Mouse (Mus musculus) MEL (cell line): ENCODE measurements around the gene Sorbs1. TPM values are rescaled to one million over a fixed set of nuclear protein-coding genes. Genes with fewer than 3 reads are reported as not detected.

Experiments used
- DNase-seq: peaks from one replicate; pipeline ENCODE4 v3.0.0; 2011; ENCODE audit warnings: low read depth, low spot score
- H3K27ac ChIP-seq: 2 replicates; pipeline ENCODE4 v1.5.1; 2012; ENCODE audit warnings: low read depth, mild to moderate bottlenecking, control low read depth, low read length, moderate library complexity; ENCODE audit not compliant: control insufficient read depth
- H3K27me3 ChIP-seq, 2 experiments: fragments of 150-350 bp in 1 of 2; sonication (generic) in 1 of 2; 2 replicates each; pipeline ENCODE4 v1.6.1; 2012; ENCODE audit warnings: low read length in 2 of 2, mild to moderate bottlenecking in 2 of 2, improper control_type of control experiment in 1 of 2, moderate library complexity in 1 of 2; ENCODE audit not compliant: insufficient read depth in 2 of 2, control insufficient read depth in 1 of 2
- H3K36me3 ChIP-seq, 2 experiments: 2 replicates each; pipeline ENCODE4 v1.6.1; 2012 to 2014; ENCODE audit warnings: low read length in 2 of 2, improper control_type of control experiment in 1 of 2, inconsistent platforms in 1 of 2, mild to moderate bottlenecking in 1 of 2; ENCODE audit not compliant: insufficient read depth in 2 of 2, control insufficient read depth in 1 of 2
- H3K4me1 ChIP-seq, 2 experiments: fragments of 150-350 bp in 1 of 2; sonication (generic) in 1 of 2; 2 replicates each; pipeline ENCODE4 v1.6.1; 2012; ENCODE audit warnings: low read length in 2 of 2, improper control_type of control experiment in 1 of 2, mild to moderate bottlenecking in 1 of 2; ENCODE audit not compliant: insufficient read depth in 2 of 2, control insufficient read depth in 1 of 2
- H3K4me3 ChIP-seq, 2 experiments: fragments of 150-350 bp in 1 of 2; sonication (generic) in 1 of 2; 2 replicates each; pipeline ENCODE4 v1.5.1; 2012; ENCODE audit warnings: low read depth in 2 of 2, low read length in 2 of 2, mild to moderate bottlenecking in 2 of 2, moderate library complexity in 2 of 2, control low read depth in 1 of 2, improper control_type of control experiment in 1 of 2; ENCODE audit not compliant: control insufficient read depth in 1 of 2, insufficient read depth in 1 of 2
- H3K79me2 ChIP-seq: 2 replicates; pipeline ENCODE4 v1.6.1; 2012; ENCODE audit warnings: mild to moderate bottlenecking, low read length, moderate library complexity; ENCODE audit not compliant: control insufficient read depth, poor library complexity, insufficient read depth
- H3K9ac ChIP-seq: 2 replicates; pipeline ENCODE4 v1.6.1; 2012; ENCODE audit warnings: low read depth, mild to moderate bottlenecking, control low read depth, low read length, moderate library complexity; ENCODE audit not compliant: control insufficient read depth, poor library complexity, severe bottlenecking
- H3K9me3 ChIP-seq: fragments of 150-350 bp; sonication (generic); replicated peaks from 2 replicates; pipeline ENCODE4 v1.6.1; 2012; ENCODE audit warnings: mild to moderate bottlenecking, low read length, improper control_type of control experiment, moderate library complexity; ENCODE audit not compliant: insufficient read depth
- BHLHE40 ChIP-seq: IDR thresholded peaks from 2 replicates; pipeline ENCODE4 v1.6.1; 2012; ENCODE audit warnings: low read depth, mild to moderate bottlenecking, inconsistent platforms, low read length, improper control_type of control experiment, borderline replicate concordance
- E2F4 ChIP-seq: IDR thresholded peaks from 2 replicates; pipeline ENCODE4 v1.6.1; 2011; ENCODE audit warnings: low read depth, low read length, improper control_type of control experiment, borderline replicate concordance
- ELF1 ChIP-seq: IDR thresholded peaks from 2 replicates; pipeline ENCODE4 v1.6.1; 2014; ENCODE audit warnings: low read depth, mild to moderate bottlenecking, inconsistent platforms, low read length, improper control_type of control experiment, moderate library complexity
- ETS1 ChIP-seq: IDR thresholded peaks from 2 replicates; pipeline ENCODE4 v1.6.1; 2012; ENCODE audit warnings: low read depth, mild to moderate bottlenecking, inconsistent platforms, low read length, improper control_type of control experiment, moderate library complexity
- JUND ChIP-seq: IDR thresholded peaks from 2 replicates; pipeline ENCODE4 v1.6.1; 2011; ENCODE audit warnings: low read depth, mild to moderate bottlenecking, improper control_type of control experiment, low read length
- MEF2A ChIP-seq: IDR thresholded peaks from 2 replicates; pipeline ENCODE4 v1.6.1; 2014; ENCODE audit warnings: low read depth, mild to moderate bottlenecking, inconsistent platforms, low read length, improper control_type of control experiment; ENCODE audit not compliant: poor library complexity, insufficient replicate concordance, severe bottlenecking; ENCODE audit errors: extremely low read depth
- MYB ChIP-seq: IDR thresholded peaks from 2 replicates; pipeline ENCODE4 v1.6.1; 2011; ENCODE audit warnings: mild to moderate bottlenecking, low read depth, low read length, improper control_type of control experiment
- NRF1 ChIP-seq: IDR thresholded peaks from 2 replicates; pipeline ENCODE4 v1.6.1; 2014; ENCODE audit warnings: low read depth, mild to moderate bottlenecking, inconsistent platforms, low read length, improper control_type of control experiment, moderate library complexity; ENCODE audit not compliant: poor library complexity, insufficient read depth, severe bottlenecking
- POLR2AphosphoS2 ChIP-seq: IDR thresholded peaks from 2 replicates; pipeline ENCODE4 v1.6.1; 2011; ENCODE audit warnings: low read length, improper control_type of control experiment
- POLR2AphosphoS5 ChIP-seq: IDR thresholded peaks from 2 replicates; pipeline ENCODE4 v1.6.1; 2012; ENCODE audit warnings: low read depth, borderline replicate concordance, mild to moderate bottlenecking, inconsistent platforms, low read length, moderate library complexity, mixed read lengths
- SIN3A ChIP-seq: IDR thresholded peaks from 2 replicates; pipeline ENCODE4 v1.6.1; 2012; ENCODE audit warnings: low read length, improper control_type of control experiment, inconsistent platforms
- SMC3 ChIP-seq: IDR thresholded peaks from 2 replicates; pipeline ENCODE4 v1.6.1; 2011; ENCODE audit warnings: low read depth, low read length, improper control_type of control experiment
- TBP ChIP-seq: IDR thresholded peaks from 2 replicates; pipeline ENCODE4 v1.8.0; 2011; ENCODE audit warnings: low read depth, low read length, improper control_type of control experiment
- TCF12 ChIP-seq: IDR thresholded peaks from 2 replicates; pipeline ENCODE4 v1.6.1; 2014; ENCODE audit warnings: low read depth, mild to moderate bottlenecking, inconsistent platforms, low read length, improper control_type of control experiment, moderate library complexity
- UBTF ChIP-seq: IDR thresholded peaks from 2 replicates; pipeline ENCODE4 v1.6.1; 2012; ENCODE audit warnings: low read depth, mild to moderate bottlenecking, inconsistent platforms, low read length, improper control_type of control experiment, moderate library complexity, borderline replicate concordance; ENCODE audit not compliant: insufficient read depth
- USF2 ChIP-seq, 2 experiments: IDR thresholded peaks; 2 replicates each; pipeline ENCODE4 v1.6.1; 2011 to 2012; ENCODE audit warnings: improper control_type of control experiment in 2 of 2, low read length in 2 of 2, borderline replicate concordance in 1 of 2, inconsistent platforms in 1 of 2, low read depth in 1 of 2, mild to moderate bottlenecking in 1 of 2; ENCODE audit not compliant: insufficient read depth in 1 of 2
- ZC3H11A ChIP-seq: IDR thresholded peaks from 2 replicates; pipeline ENCODE4 v1.6.1; 2012; ENCODE audit warnings: low read depth, mild to moderate bottlenecking, inconsistent platforms, low read length, improper control_type of control experiment
- ZKSCAN1 ChIP-seq: IDR thresholded peaks from 2 replicates; pipeline ENCODE4 v1.6.1; 2012; ENCODE audit warnings: low read depth, mild to moderate bottlenecking, inconsistent platforms, low read length, improper control_type of control experiment, moderate library complexity
- ZMIZ1 ChIP-seq: IDR thresholded peaks from 2 replicates; pipeline ENCODE4 v1.6.1; 2012; ENCODE audit warnings: low read depth, mild to moderate bottlenecking, inconsistent platforms, low read length, improper control_type of control experiment, moderate library complexity
- ZNF384 ChIP-seq: IDR thresholded peaks from 2 replicates; pipeline ENCODE4 v1.6.1; 2012; ENCODE audit warnings: low read depth, mild to moderate bottlenecking, inconsistent platforms, low read length, improper control_type of control experiment
- polyA plus RNA-seq, 2 experiments: library from polyadenylated mRNA; stranded (reverse) in 1 of 2; unstranded in 1 of 2; fragments of >175 nt in 1 of 2; fragments of >200 nt in 1 of 2; gene quantifications; 2 replicates each; pipeline versions ENCODE4 v1.2.1 to v1.2.4; 2012; ENCODE audit warnings: low replicate concordance in 2 of 2, low read depth in 1 of 2; ENCODE audit not compliant: insufficient read length in 2 of 2, insufficient read depth in 1 of 2, missing spikeins in 1 of 2
- total RNA-seq: library from RNA; depleted of rRNA; stranded (reverse); fragments of 300-350 nt; gene quantifications from 2 replicates; pipeline ENCODE4 v1.2.3, GENCODE M21; 2012

Sorbs1 gene
- total and polyA plus RNA-seq, 3 experiments, result 1.3 to 5.3 TPM; not detected in 1

- no peak for DNase-seq
- no peak for TF ChIP-seq MEF2A
- TF ChIP-seq, all 39 proteins: peak for 0
Observed at GRCm38 (mm10) chr19:40355075-40355474, 158.5 kb downstream of the Sorbs1 start.

GRCm38 (mm10) chr19:40352006-40352405, 161.6 kb downstream of the Sorbs1 start:
- H3K4me3 ChIP-seq, result no peak overlapping the region
- no peaks in the 10 kb centered on the region for H3K79me2 ChIP-seq
- H3K9me3 ChIP-seq, result no peaks in the 10 kb centered on the region
- no peaks in the 10 kb centered on the region for H3K4me1 ChIP-seq
- TF ChIP-seq E2F4 (no peak), NRF1 (no peak), SIN3A (no peak), ZC3H11A (no peak), ELF1 (no peak), ZNF384 (no peak), BHLHE40 (no peak), ZKSCAN1 (no peak), UBTF (no peak), TCF12 (no peak), USF2 (IDR thresholded peaks at IDR 0.05; ENCODE audit: borderline replicate concordance in 1 of 2, insufficient read depth in 1 of 2, low read depth in 1 of 2, low read length in 2 of 2) (no peak), JUND (no peak), POLR2AphosphoS5 (no peak), MYB (no peak), TBP (no peak), ZMIZ1 (no peak), ETS1 (no peak), POLR2AphosphoS2 (no peak), SMC3 (no peak), MEF2A (no peak)
- no peak for DNase-seq
- no peak overlapping the region for H3K9ac ChIP-seq
- no peaks in the 10 kb centered on the region for H3K27me3 ChIP-seq
- no peaks in the 10 kb centered on the region for H3K36me3 ChIP-seq
- no peak overlapping the region for H3K27ac ChIP-seq

More at GRCm38 (mm10) chr19:40355075-40355474, 158.5 kb downstream of the Sorbs1 start:
- Histone ChIP-seq H3K27me3 (no peaks in the 10 kb centered on the region), H3K9ac (no peak overlapping the region), H3K27ac (no peak overlapping the region), H3K79me2 (no peaks in the 10 kb centered on the region), H3K4me1 (no peaks in the 10 kb centered on the region), H3K36me3 (no peaks in the 10 kb centered on the region), H3K4me3 (no peak overlapping the region), H3K9me3 (no peaks in the 10 kb centered on the region)
